Mouse (Mus musculus) cerebellum, adult 11 months (tissue): ENCODE results near the gene Man1a.
A peak's percentile ranks its signal among the peaks of the same experiment; 100 is the strongest.

Source experiments
- DNase-seq: peaks from one replicate; pipeline ENCODE4 v3.0.0; 2022

The Man1a gene

DNA sequence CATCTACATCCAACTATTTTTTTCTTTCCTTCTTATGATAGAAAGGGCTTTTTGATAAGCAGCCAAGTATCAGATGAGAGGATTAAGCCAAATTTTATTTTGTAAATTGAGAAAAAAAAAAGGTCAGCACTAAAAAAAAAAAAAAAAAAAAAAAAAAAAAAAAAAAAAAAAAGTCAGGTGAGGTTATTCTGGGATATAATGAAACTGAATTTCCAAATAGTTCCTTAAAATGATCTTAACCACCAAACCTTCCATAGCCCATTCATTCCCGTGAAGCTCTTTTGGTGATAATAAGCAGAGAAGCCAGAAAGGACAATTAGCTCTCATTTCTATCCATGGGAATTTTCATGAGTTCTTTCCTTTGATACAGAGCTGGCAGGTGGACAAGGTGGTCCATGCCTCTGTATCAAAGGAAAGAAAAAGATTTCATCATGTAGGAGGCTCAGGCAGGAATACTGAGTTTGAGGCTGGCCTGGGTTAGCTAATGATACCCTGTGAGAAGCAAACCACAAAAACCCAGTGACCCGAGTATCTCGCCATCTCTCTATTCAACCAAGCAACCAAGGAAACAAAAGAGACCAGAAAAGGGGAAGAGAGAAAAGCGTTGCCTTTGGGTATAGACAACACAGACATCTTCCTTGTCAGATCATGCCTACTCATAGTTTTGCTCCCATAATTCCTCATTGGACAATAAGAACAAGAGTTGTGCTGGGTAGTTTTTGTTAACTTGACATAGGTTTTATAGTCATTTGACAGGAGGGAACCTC lies 162.7 kb downstream of the Man1a start:
- DNase-seq, result no peak

DNA sequence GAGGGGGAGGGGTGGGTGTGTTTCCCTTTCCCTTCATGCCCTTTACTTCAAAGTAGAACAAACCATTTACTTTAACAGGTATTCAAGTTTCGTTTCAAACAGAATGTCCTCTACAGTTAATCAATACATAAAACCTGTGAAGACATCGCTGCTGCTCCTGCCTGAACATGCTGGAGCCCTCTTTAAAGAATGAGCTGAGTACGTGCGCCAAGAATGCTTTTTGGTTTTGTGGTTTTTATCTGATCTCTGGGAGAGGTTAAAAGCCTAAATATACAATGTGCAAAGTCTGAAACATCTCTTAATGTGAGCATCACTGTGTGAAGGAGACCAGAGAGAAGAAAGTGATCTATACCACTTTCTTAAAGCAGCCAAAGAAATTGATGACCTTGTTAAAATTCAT lies 186.9 kb downstream of the Man1a start:
- DNase-seq, result no peak

DNA sequence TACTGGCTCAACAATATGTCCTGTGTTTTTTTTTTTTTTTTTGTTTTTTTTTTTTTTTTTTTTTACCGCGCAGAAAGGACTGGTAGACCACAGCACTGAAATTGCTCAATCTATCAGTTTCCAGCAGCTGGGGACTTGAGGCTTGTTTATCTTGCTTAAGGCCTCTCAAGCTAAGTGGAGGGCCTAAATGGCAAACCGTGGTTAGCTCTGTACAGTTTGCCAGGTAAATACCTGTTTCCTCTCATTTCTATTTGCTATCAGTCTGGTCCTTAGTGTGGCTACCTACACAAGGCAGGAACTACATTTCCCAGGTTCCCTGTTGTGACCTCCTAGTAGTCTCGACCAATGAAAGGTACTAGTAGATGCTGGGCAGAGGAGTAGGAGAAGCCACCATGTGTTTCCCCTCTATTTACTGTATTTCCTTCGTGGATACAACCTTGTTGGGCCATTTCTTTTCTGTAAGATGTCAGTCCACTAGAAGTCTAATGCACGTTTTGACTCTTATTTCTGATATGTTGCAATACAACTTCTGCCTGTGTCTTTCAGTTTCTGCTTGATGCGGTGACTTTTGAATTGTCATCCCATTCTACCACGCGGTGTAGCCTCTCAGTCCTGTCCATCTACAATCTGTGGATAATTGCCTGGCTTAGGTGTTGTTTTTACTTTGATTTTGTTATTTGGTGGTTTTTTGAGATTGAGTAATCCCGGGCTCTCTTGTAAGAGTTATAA lies 187.9 kb downstream of the Man1a start:
- no peak for DNase-seq

DNA sequence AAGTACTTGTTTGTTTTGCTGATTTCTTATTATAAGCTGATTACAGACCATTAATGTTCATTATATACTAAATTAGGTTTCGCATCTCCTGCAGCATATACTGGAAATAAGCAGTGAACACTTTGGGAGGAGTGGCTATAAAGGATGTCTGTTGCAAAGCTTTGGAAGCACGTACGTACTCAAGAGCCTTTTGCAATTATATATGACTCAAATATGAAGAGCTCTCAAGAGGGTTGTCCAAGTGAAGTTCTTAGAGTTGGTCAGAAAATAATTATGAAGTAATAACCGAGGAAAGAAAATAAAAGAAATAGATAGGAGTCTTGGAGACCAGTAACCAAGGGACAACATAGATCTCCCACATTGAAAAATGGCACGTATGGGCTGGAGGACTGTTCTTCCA lies 189.9 kb downstream of the Man1a start:
- DNase-seq, result no peak

DNA sequence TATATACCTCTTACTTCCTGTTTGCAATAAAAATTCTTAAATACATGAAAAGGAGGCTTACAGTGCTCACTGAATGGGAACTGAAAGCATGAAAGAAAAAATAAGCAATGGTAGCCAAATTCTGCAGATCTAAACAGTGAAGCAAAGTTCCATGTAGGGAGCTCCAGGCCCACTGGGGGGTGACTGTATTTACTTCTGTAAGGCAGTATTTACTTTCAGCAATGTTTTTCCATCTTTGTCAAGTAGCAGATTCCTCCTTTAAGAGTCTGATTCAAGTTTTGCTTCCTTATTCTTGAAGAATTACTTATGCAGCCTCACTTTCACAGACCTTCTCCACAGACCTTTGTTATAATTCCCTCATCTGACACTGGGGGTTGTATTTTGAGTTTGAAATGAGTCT lies 195.1 kb downstream of the Man1a start:
- DNase-seq, result no peak

DNA sequence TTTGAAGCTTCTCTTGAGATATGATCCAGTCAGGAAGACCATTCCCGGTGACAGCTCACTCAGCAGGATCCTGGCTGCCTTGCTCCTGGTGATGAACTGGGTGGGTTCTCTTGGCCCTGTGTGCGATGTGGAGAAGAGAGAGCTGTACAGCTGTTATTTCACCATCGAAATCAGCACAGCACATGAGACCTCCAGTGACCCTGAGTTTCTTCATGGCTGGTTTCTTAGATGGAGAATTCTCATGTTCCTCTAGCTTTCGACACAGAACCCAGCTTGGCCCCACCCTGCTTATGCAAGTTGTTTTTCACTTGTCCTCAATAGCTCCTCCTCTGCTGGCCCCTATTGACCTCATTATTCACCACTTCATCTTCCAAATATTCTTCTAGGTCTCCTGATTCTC lies 200.5 kb downstream of the Man1a start:
- DNase-seq, result no peak

DNA sequence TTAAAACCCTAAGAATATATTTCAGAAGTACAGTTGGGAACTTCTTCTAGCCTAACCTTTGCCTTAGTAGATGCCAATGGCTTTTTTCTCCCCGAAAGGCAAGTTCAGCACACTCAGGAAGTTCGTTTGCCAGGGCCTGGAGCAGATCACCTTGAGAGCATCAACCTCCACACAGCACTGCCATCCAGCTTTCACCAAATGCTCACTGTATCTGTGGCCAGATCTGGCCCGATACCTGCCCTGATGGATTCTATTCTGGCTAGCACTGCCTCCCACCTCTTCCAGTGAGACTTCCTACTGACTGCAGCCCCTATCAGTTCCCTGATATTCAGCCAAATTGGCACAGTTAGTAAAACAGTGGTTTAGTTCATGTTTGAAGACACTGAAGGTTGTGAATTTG lies 202.2 kb downstream of the Man1a start:
- no peak for DNase-seq

DNA sequence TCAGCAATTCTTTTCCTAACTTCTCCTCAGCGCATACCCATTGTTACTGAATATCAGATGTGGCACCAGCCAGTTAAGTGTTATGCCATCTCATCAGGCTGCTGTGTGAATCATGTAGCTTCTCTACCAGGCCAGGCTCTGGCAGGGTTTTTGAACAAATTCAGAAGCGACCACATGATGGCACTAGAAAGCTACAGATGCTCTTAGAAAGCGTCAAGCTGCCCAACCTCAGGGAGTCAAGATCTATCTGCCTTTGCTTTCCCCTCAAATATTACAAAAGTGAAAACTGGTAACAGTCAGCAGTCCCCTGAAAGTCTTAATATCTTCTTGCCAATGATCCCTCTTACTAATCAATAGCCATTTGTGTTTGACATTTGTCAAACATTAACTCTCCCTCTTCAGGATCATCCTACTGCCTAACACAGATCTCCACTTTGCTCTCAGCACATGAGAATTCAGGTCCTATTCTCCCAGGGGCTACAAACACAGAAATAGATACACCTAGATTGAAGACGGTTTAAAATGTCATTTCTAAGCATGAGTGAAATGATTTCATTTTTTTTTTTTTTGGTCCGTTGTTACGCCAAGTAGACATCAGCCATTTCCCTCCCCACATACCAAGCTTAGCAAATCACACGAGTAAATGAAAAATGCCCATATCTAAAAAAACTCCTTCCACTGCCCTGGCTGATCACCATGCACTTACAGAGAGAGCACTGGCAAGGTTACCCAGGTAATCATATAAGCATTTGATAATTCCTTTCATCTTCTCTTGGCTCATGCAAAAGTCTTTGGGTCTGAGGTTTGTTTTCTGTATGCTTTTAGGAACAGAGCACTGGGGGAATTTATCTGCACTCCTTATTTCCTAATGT lies 212.7 kb downstream of the Man1a start:
- peak; percentile 4 for DNase-seq

DNA sequence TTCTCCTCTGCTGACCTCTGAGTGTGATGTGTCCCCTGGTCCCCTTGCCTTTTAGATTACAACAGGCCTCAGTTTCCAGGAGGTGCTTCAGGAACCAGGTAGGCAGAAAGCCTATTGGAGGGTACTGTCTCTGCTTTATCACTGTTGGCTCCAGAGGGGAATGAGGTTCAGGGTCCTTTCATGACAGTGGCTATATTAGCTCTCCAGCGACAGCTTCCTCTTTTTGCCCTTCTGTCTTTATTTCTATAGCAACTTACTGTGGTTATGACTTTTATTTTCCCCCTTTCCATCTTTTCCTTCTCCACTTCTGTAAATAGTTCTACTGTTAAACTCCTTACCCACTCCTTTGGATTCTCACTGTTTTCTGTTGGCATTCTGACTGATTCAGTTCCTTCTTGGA lies 216.5 kb downstream of the Man1a start:
- DNase-seq, result no peak

DNA sequence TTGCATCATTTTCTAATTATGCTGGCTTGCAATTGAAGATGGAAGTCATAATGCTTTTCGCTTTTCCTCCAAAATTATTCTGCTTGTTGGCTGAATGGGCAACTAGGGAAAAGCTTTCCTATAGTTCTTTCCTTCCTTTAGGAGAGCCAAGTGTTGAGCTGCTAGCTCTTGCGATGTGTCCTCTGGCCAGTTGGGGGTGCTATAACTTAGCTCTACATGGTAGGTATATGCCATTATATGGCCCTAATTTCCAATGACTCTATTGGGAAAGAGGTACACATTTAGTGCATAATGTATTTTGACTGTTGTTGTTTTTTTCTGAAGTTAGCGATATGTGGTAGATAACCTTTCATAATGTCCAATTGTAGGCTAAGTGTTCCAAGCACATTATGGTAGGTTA lies 217.2 kb downstream of the Man1a start:
- no peak for DNase-seq
